Comparison of ENCODE assay signal across 9 mouse cellular contexts in genomic region chr1:38252766-38253079, GRCm38 (mm10).
DNase-seq lines count a peak whose midpoint lies in the region; ATAC-seq and TF ChIP-seq lines count a peak whose summit lies in the region.
"Had no signal": no experiment of that assay in that cellular context is flagged by ENCODE, and none has a peak within 500 bp of the region (broad histone marks: within the 10 kb centered on the region; RNA-seq: fewer than 3 reads in every experiment).

No protein-coding gene starts in this region.

- H3K36me3 ChIP-seq in kidney, postnatal 0 days (ENCODE audit: insufficient read depth, low read length): no peaks in the 10 kb centered on the region
- H3K36me3 ChIP-seq: heart, embryonic 13.5 days had no signal

- no peak overlapping the region for H3K27ac ChIP-seq in kidney, postnatal 0 days
- H3K27ac ChIP-seq: heart, embryonic 13.5 days had no signal

- H3K9ac ChIP-seq in kidney, postnatal 0 days (ENCODE audit: low read depth, low read length): no peak overlapping the region
- H3K9ac ChIP-seq: heart, embryonic 13.5 days had no signal

- no peak overlapping the region for H3K4me2 ChIP-seq in kidney, postnatal 0 days (ENCODE audit: low read length)
- H3K4me2 ChIP-seq: heart, embryonic 13.5 days had no signal

- TF ChIP-seq CTCF in kidney, postnatal 0 days (IDR thresholded peaks at IDR 0.05; ENCODE audit: low read depth): peak; percentile 75

- no peaks in the 10 kb centered on the region for H3K9me3 ChIP-seq in kidney, postnatal 0 days (replicated peaks; ENCODE audit: low read length)
- H3K9me3 ChIP-seq: heart, embryonic 13.5 days; megakaryocyte, embryonic 14.5 days had no signal

- no peaks in the 10 kb centered on the region for H3K27me3 ChIP-seq in kidney, postnatal 0 days (ENCODE audit: insufficient read depth, low read length)
- H3K27me3 ChIP-seq: heart, embryonic 13.5 days had no signal

- 36% methylated on average over 2 of the region's 2 CpGs for WGBS in kidney, postnatal 0 days

- DNase-seq in kidney, postnatal 0 days (ENCODE audit: low spot score): no peak
- no peak for DNase-seq in kidney, adult 9 months
- DNase-seq in R1 (ENCODE audit: low read depth, low spot score): peak; percentile 51
- DNase-seq in thymus, postnatal 4 days: peak; percentile 74
- DNase-seq in embryo, embryonic 10 days (ENCODE audit: low spot score): no peak

- H3K4me1 ChIP-seq in kidney, postnatal 0 days (replicated peaks; ENCODE audit: insufficient read depth, low read length): no peaks in the 10 kb centered on the region

- no peak overlapping the region for H3K4me3 ChIP-seq in kidney, postnatal 0 days (replicated peaks; ENCODE audit: low read depth, low read length)
- H3K4me3 ChIP-seq: heart, embryonic 13.5 days; megakaryocyte, embryonic 14.5 days had no signal

- no peak; the same call in 1 of the 2 replicates for ATAC-seq in kidney, postnatal 0 days (replicated peaks; ENCODE audit: low FRiP score, low read depth)
- ATAC-seq in common myeloid progenitor, adult 5-6 weeks (replicated peaks; ENCODE audit: low read depth, poor library complexity, severe bottlenecking): peak; percentile 71; the same call in 1 of the 2 replicates
- peak; percentile 63 for ATAC-seq in megakaryocyte progenitor cell, adult 5-6 weeks (replicated peaks; ENCODE audit: poor library complexity)

Comparison
In these comparisons a context has a peak if more than half of its experiments do, and no peak if none do; other contexts are left out.
1. DNase-seq: peak in R1 (single experiment) and thymus, postnatal 4 days (single experiment); none in kidney, postnatal 0 days (single experiment), kidney, adult 9 months (single experiment) and embryo, embryonic 10 days (single experiment).